Mouse (Mus musculus): ENCODE measurements around the gene Ikzf1. TPM values are rescaled to one million over a fixed set of nuclear protein-coding genes. Genes with fewer than 3 reads are reported as not detected.

Gene Ikzf1
- polyA plus RNA-seq, 1 experiment = 1.0 TPM

- Histone ChIP-seq H3ac (ENCODE audit: control insufficient read depth, insufficient read length, low read depth) (no peak overlapping the region), H3K4me3 (ENCODE audit: insufficient read depth, poor library complexity, severe bottlenecking) (no peak overlapping the region), H3K79me3 (ENCODE audit: low read depth) (no peaks in the 10 kb centered on the region), H3K36me3 (ENCODE audit: control insufficient read depth, insufficient read depth) (no peaks in the 10 kb centered on the region), H3K79me2 (ENCODE audit: control insufficient read depth, insufficient read depth) (no peaks in the 10 kb centered on the region), H3K27me3 (ENCODE audit: control insufficient read depth, insufficient read depth, insufficient read length) (no peaks in the 10 kb centered on the region)
- TF ChIP-seq CEBPB (IDR thresholded peaks at IDR 0.05; ENCODE audit: low read depth) = no peak
- no peak for TF ChIP-seq FOSL1 (IDR thresholded peaks at IDR 0.05; ENCODE audit: insufficient read depth, low read length, poor library complexity, severe bottlenecking)
- no peak for TF ChIP-seq CTCF (IDR thresholded peaks at IDR 0.05; ENCODE audit: control insufficient read depth, insufficient read depth, insufficient read length)
- TF ChIP-seq MYOG (IDR thresholded peaks at IDR 0.05; ENCODE audit: control insufficient read depth, extremely low read depth, insufficient read length) = no peak
- TF ChIP-seq MAX (IDR thresholded peaks at IDR 0.05) = no peak
Observed at GRCm38 (mm10) chr11:11735155-11735554, 50.4 kb downstream of the Ikzf1 start.

- Histone ChIP-seq H3K27me3 (ENCODE audit: control insufficient read depth, insufficient read depth, insufficient read length) (no peaks in the 10 kb centered on the region), H3K4me3 (ENCODE audit: insufficient read depth, poor library complexity, severe bottlenecking) (no peak overlapping the region), H3K79me3 (ENCODE audit: low read depth) (no peaks in the 10 kb centered on the region), H3K36me3 (ENCODE audit: control insufficient read depth, insufficient read depth) (no peaks in the 10 kb centered on the region), H3K79me2 (ENCODE audit: control insufficient read depth, insufficient read depth) (no peaks in the 10 kb centered on the region), H3ac (ENCODE audit: control insufficient read depth, insufficient read length, low read depth) (no peak overlapping the region)
- TF ChIP-seq MYOD1 (IDR thresholded peaks at IDR 0.05; ENCODE audit: control insufficient read depth, insufficient read length, low read depth) (no peak), CTCF (IDR thresholded peaks at IDR 0.05; ENCODE audit: control insufficient read depth, insufficient read depth, insufficient read length) (no peak)
Observed at GRCm38 (mm10) chr11:11736948-11737347, 52.1 kb downstream of the Ikzf1 start.

- Histone ChIP-seq H3ac (ENCODE audit: control insufficient read depth, insufficient read length, low read depth) (no peak overlapping the region), H3K36me3 (ENCODE audit: control insufficient read depth, insufficient read depth) (no peaks in the 10 kb centered on the region), H3K79me3 (ENCODE audit: low read depth) (no peaks in the 10 kb centered on the region), H3K79me2 (ENCODE audit: control insufficient read depth, insufficient read depth) (no peaks in the 10 kb centered on the region), H3K27me3 (ENCODE audit: control insufficient read depth, insufficient read depth, insufficient read length) (no peaks in the 10 kb centered on the region), H3K4me3 (ENCODE audit: insufficient read depth, poor library complexity, severe bottlenecking) (no peak overlapping the region)
- TF ChIP-seq MYOG (IDR thresholded peaks at IDR 0.05; ENCODE audit: control insufficient read depth, extremely low read depth, insufficient read length) (no peak), CEBPB (IDR thresholded peaks at IDR 0.05; ENCODE audit: low read depth) (no peak), MAX (IDR thresholded peaks at IDR 0.05) (no peak), CTCF (IDR thresholded peaks at IDR 0.05; ENCODE audit: control insufficient read depth, insufficient read depth, insufficient read length) (no peak), FOSL1 (IDR thresholded peaks at IDR 0.05; ENCODE audit: insufficient read depth, low read length, poor library complexity, severe bottlenecking) (no peak), MYOD1 (IDR thresholded peaks at IDR 0.05; ENCODE audit: control insufficient read depth, insufficient read length, low read depth) (no peak), USF1 (IDR thresholded peaks at IDR 0.05; ENCODE audit: low read depth) (no peak)
Observed at GRCm38 (mm10) chr11:11737562-11737961, 52.8 kb downstream of the Ikzf1 start.

- no peaks in the 10 kb centered on the region for H3K79me2 ChIP-seq (ENCODE audit: control insufficient read depth, insufficient read depth)
- no peak overlapping the region for H3ac ChIP-seq (ENCODE audit: control insufficient read depth, insufficient read length, low read depth)
- H3K27me3 ChIP-seq (ENCODE audit: control insufficient read depth, insufficient read depth, insufficient read length) = no peaks in the 10 kb centered on the region
- H3K79me3 ChIP-seq (ENCODE audit: low read depth) = no peaks in the 10 kb centered on the region
- H3K4me3 ChIP-seq (ENCODE audit: insufficient read depth, poor library complexity, severe bottlenecking) = no peak overlapping the region
- H3K36me3 ChIP-seq (ENCODE audit: control insufficient read depth, insufficient read depth) = no peaks in the 10 kb centered on the region
- no peak for TF ChIP-seq FOSL1 (IDR thresholded peaks at IDR 0.05; ENCODE audit: insufficient read depth, low read length, poor library complexity, severe bottlenecking)
- TF ChIP-seq MAX (IDR thresholded peaks at IDR 0.05) = no peak
- TF ChIP-seq MYOG (IDR thresholded peaks at IDR 0.05; ENCODE audit: control insufficient read depth, extremely low read depth, insufficient read length) = no peak
- TF ChIP-seq MYOD1 (IDR thresholded peaks at IDR 0.05; ENCODE audit: control insufficient read depth, insufficient read length, low read depth) = no peak
- TF ChIP-seq CTCF (IDR thresholded peaks at IDR 0.05; ENCODE audit: control insufficient read depth, insufficient read depth, insufficient read length) = no peak
- no peak for TF ChIP-seq USF1 (IDR thresholded peaks at IDR 0.05; ENCODE audit: low read depth)
- no peak for TF ChIP-seq CEBPB (IDR thresholded peaks at IDR 0.05; ENCODE audit: low read depth)
Observed at GRCm38 (mm10) chr11:11739054-11739453, 54.3 kb downstream of the Ikzf1 start.

- no peaks in the 10 kb centered on the region for H3K27me3 ChIP-seq (ENCODE audit: control insufficient read depth, insufficient read depth, insufficient read length)
- no peaks in the 10 kb centered on the region for H3K36me3 ChIP-seq (ENCODE audit: control insufficient read depth, insufficient read depth)
- no peaks in the 10 kb centered on the region for H3K79me2 ChIP-seq (ENCODE audit: control insufficient read depth, insufficient read depth)
- no peak overlapping the region for H3K4me3 ChIP-seq (ENCODE audit: insufficient read depth, poor library complexity, severe bottlenecking)
- TF ChIP-seq MYOD1 (IDR thresholded peaks at IDR 0.05; ENCODE audit: control insufficient read depth, insufficient read length, low read depth) (no peak), MYOG (IDR thresholded peaks at IDR 0.05; ENCODE audit: control insufficient read depth, extremely low read depth, insufficient read length) (no peak), FOSL1 (IDR thresholded peaks at IDR 0.05; ENCODE audit: insufficient read depth, low read length, poor library complexity, severe bottlenecking) (no peak), CEBPB (IDR thresholded peaks at IDR 0.05; ENCODE audit: low read depth) (no peak), USF1 (IDR thresholded peaks at IDR 0.05; ENCODE audit: low read depth) (no peak), MAX (IDR thresholded peaks at IDR 0.05) (no peak), CTCF (IDR thresholded peaks at IDR 0.05; ENCODE audit: control insufficient read depth, insufficient read depth, insufficient read length) (no peak)
- no peak overlapping the region for H3ac ChIP-seq (ENCODE audit: control insufficient read depth, insufficient read length, low read depth)
- no peaks in the 10 kb centered on the region for H3K79me3 ChIP-seq (ENCODE audit: low read depth)
Observed at GRCm38 (mm10) chr11:11740603-11741002, 55.8 kb downstream of the Ikzf1 start.

GRCm38 (mm10) chr11:11741574-11741973, 56.8 kb downstream of the Ikzf1 start:
- H3ac ChIP-seq (ENCODE audit: control insufficient read depth, insufficient read length, low read depth) = no peak overlapping the region
- H3K36me3 ChIP-seq (ENCODE audit: control insufficient read depth, insufficient read depth) = no peaks in the 10 kb centered on the region
- TF ChIP-seq MYOG (IDR thresholded peaks at IDR 0.05; ENCODE audit: control insufficient read depth, extremely low read depth, insufficient read length) (no peak), CTCF (IDR thresholded peaks at IDR 0.05; ENCODE audit: control insufficient read depth, insufficient read depth, insufficient read length) (no peak), FOSL1 (IDR thresholded peaks at IDR 0.05; ENCODE audit: insufficient read depth, low read length, poor library complexity, severe bottlenecking) (no peak), MAX (IDR thresholded peaks at IDR 0.05) (no peak), USF1 (IDR thresholded peaks at IDR 0.05; ENCODE audit: low read depth) (no peak), MYOD1 (IDR thresholded peaks at IDR 0.05; ENCODE audit: control insufficient read depth, insufficient read length, low read depth) (no peak), CEBPB (IDR thresholded peaks at IDR 0.05; ENCODE audit: low read depth) (no peak)
- no peaks in the 10 kb centered on the region for H3K79me3 ChIP-seq (ENCODE audit: low read depth)
- no peak overlapping the region for H3K4me3 ChIP-seq (ENCODE audit: insufficient read depth, poor library complexity, severe bottlenecking)
- H3K79me2 ChIP-seq (ENCODE audit: control insufficient read depth, insufficient read depth) = no peaks in the 10 kb centered on the region
- no peaks in the 10 kb centered on the region for H3K27me3 ChIP-seq (ENCODE audit: control insufficient read depth, insufficient read depth, insufficient read length)

Data from C2C12 (cell line).